Mouse (Mus musculus) hindbrain, embryonic 12.5 days (tissue): ENCODE data around the gene Astl. TPM values are rescaled to one million over a fixed set of nuclear protein-coding genes. Genes with fewer than 3 reads are reported as not detected.

ENCODE experiments used
- ATAC-seq: fragments of 200-750 bp; cut with Nextera tagmentation; 2 replicates; pipeline ENCODE4 v1.8.0; 2017; ENCODE audit warnings: moderate TSS enrichment; ENCODE audit not compliant: low FRiP score
- H3K27ac ChIP-seq: fragments of 300-500 bp; sonication (generic); 2 replicates; pipeline ENCODE4 v1.5.1; 2016; ENCODE audit warnings: mild to moderate bottlenecking
- H3K27me3 ChIP-seq: fragments of 300-500 bp; sonication (generic); 2 replicates; pipeline ENCODE4 v1.6.1; 2016; ENCODE audit warnings: mild to moderate bottlenecking
- H3K36me3 ChIP-seq: fragments of 300-500 bp; sonication (generic); 2 replicates; pipeline ENCODE4 v1.6.1; 2016; ENCODE audit warnings: mild to moderate bottlenecking
- H3K4me1 ChIP-seq: fragments of 300-500 bp; sonication (generic); 2 replicates; pipeline ENCODE4 v1.6.1; 2016
- H3K4me2 ChIP-seq: fragments of 300-500 bp; sonication (generic); replicated peaks from 2 replicates; pipeline ENCODE4 v1.6.1; 2016; ENCODE audit warnings: mild to moderate bottlenecking
- H3K4me3 ChIP-seq: fragments of 300-500 bp; sonication (generic); 2 replicates; pipeline ENCODE4 v1.5.1; 2016; ENCODE audit warnings: mild to moderate bottlenecking
- H3K9ac ChIP-seq: fragments of 300-500 bp; sonication (generic); 2 replicates; pipeline ENCODE4 v1.6.1; 2016; ENCODE audit warnings: mild to moderate bottlenecking, moderate library complexity
- H3K9me3 ChIP-seq: fragments of 300-500 bp; sonication (generic); replicated peaks from 2 replicates; pipeline ENCODE4 v1.6.1; 2016; ENCODE audit warnings: mild to moderate bottlenecking
- WGBS: fragments of 180-500 bp; shearing (Covaris S2); methylation state at CpG from one replicate; pipeline ENCODE4 v1.1.7; 2016; 5-methylcytosine and 5-hydroxymethylcytosine counted together
- polyA plus RNA-seq: library from polyadenylated mRNA; unstranded; fragments of >200 nt; fragmentation: Nextera tagmentation; extraction: Ambion mirVana; gene quantifications from 2 replicates; pipeline ENCODE4 v1.2.1, GENCODE M21; 2016

Gene Astl
- polyA plus RNA-seq, 1 experiment from 2014 or later, result not detected

- no peak overlapping the region for H3K4me3 ChIP-seq
- no peak for ATAC-seq
- no peak overlapping the region for H3K9ac ChIP-seq
- 80% methylated on average over 3 of the region's 3 CpGs for WGBS
- H3K27ac ChIP-seq, result no peak overlapping the region
- peaks cover 9% of the 10 kb centered on the region for H3K27me3 ChIP-seq
- no peaks in the 10 kb centered on the region for H3K9me3 ChIP-seq
- peaks cover 21% of the 10 kb centered on the region for H3K4me1 ChIP-seq
- H3K4me2 ChIP-seq, result no peak overlapping the region
- no peaks in the 10 kb centered on the region for H3K36me3 ChIP-seq
These were observed 35.7 kb downstream of the Astl start for GRCm38 (mm10) chr2:127374131-127374530.

GRCm38 (mm10) chr2:127375087-127375486, 36.6 kb downstream of the Astl start:
- Histone ChIP-seq H3K27me3 (peaks cover 5% of the 10 kb centered on the region; the same call in 1 of the 2 replicates), H3K9me3 (no peaks in the 10 kb centered on the region), H3K4me1 (peaks cover 18% of the 10 kb centered on the region), H3K36me3 (no peaks in the 10 kb centered on the region), H3K9ac (no peak overlapping the region), H3K4me2 (no peak overlapping the region), H3K4me3 (no peak overlapping the region), H3K27ac (no peak overlapping the region)
- 66% methylated on average over 3 of the region's 3 CpGs for WGBS
- ATAC-seq, result no peak

DNA sequence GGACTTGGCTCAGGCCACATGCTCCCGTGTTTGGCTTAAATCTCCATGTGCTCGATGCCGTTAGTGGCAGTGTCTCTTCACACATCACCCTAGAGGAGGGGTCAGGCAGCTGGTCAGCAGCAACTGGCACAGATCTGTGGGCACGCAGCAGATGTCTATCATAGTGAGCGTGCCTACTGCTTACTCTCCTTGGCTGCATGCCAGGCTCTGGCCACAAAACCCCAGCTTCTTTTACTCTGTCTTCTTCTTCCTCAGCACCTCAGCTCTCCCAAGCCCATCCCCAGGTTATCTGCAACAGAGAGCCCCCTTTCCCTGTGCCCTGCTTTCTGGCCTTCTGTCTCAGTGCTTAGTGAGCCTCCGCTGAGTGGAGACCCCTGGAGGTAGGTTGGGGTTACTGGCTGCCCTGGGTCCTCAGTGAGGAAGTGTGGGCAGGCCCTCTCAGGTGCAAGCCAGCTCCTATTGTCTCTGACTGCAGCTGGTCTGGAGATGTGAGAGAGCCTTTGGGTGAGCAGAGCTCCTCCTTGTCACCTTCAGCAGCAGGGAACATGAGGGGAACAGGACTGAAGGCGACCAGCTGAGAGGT, 37.4 kb downstream of the Astl start:
- Histone ChIP-seq H3K27me3 (peaks cover 5% of the 10 kb centered on the region; the same call in 1 of the 2 replicates), H3K4me1 (peaks cover 16% of the 10 kb centered on the region), H3K9me3 (no peaks in the 10 kb centered on the region), H3K27ac (no peak overlapping the region), H3K36me3 (no peaks in the 10 kb centered on the region), H3K4me2 (no peak overlapping the region), H3K9ac (no peak overlapping the region; the same call in 1 of the 2 replicates), H3K4me3 (no peak overlapping the region)
- no peak for ATAC-seq
- WGBS, result 62% methylated on average over 7 of the region's 7 CpGs

- H3K4me1 ChIP-seq, result peaks cover 9% of the 10 kb centered on the region
- no peak overlapping the region for H3K27ac ChIP-seq
- H3K27me3 ChIP-seq, result peaks cover 5% of the 10 kb centered on the region; the same call in 1 of the 2 replicates
- H3K4me3 ChIP-seq, result no peak overlapping the region
- H3K36me3 ChIP-seq, result no peaks in the 10 kb centered on the region
- 75% methylated on average over 6 of the region's 6 CpGs for WGBS
- H3K9ac ChIP-seq, result no peak overlapping the region
- H3K4me2 ChIP-seq, result no peak overlapping the region
- no peaks in the 10 kb centered on the region for H3K9me3 ChIP-seq
- no peak for ATAC-seq
These were observed 38.1 kb downstream of the Astl start for GRCm38 (mm10) chr2:127376423-127377051.

GRCm38 (mm10) chr2:127377942-127378610, 39.6 kb downstream of the Astl start:
- Histone ChIP-seq H3K4me2 (no peak overlapping the region), H3K9me3 (no peaks in the 10 kb centered on the region), H3K4me3 (no peak overlapping the region), H3K4me1 (peaks cover 9% of the 10 kb centered on the region), H3K27me3 (peaks cover 5% of the 10 kb centered on the region; the same call in 1 of the 2 replicates), H3K36me3 (no peaks in the 10 kb centered on the region), H3K27ac (no peak overlapping the region), H3K9ac (no peak overlapping the region)
- WGBS, result 60% methylated on average over 7 of the region's 7 CpGs
- peak; percentile 66; the same call in 1 of the 2 replicates for ATAC-seq

- H3K4me1 ChIP-seq, result peaks cover 9% of the 10 kb centered on the region
- H3K4me3 ChIP-seq, result no peak overlapping the region
- no peak overlapping the region for H3K4me2 ChIP-seq
- no peaks in the 10 kb centered on the region for H3K9me3 ChIP-seq
- no peak overlapping the region for H3K27ac ChIP-seq
- 70% methylated on average over 7 of the region's 7 CpGs for WGBS
- peaks cover 5% of the 10 kb centered on the region; the same call in 1 of the 2 replicates for H3K27me3 ChIP-seq
- no peak for ATAC-seq
- no peaks in the 10 kb centered on the region for H3K36me3 ChIP-seq
- H3K9ac ChIP-seq, result no peak overlapping the region
These were observed 40.2 kb downstream of the Astl start for GRCm38 (mm10) chr2:127378611-127378990.

GRCm38 (mm10) chr2:127379250-127379649, 40.8 kb downstream of the Astl start:
- H3K9me3 ChIP-seq, result no peaks in the 10 kb centered on the region
- no peak overlapping the region for H3K4me2 ChIP-seq
- peaks cover 9% of the 10 kb centered on the region for H3K4me1 ChIP-seq
- H3K27me3 ChIP-seq, result peaks cover 5% of the 10 kb centered on the region; the same call in 1 of the 2 replicates
- no peak overlapping the region for H3K4me3 ChIP-seq
- H3K9ac ChIP-seq, result no peak overlapping the region
- no peak overlapping the region for H3K27ac ChIP-seq
- WGBS, result 64% methylated on average over 3 of the region's 3 CpGs
- ATAC-seq, result no peak
- H3K36me3 ChIP-seq, result no peaks in the 10 kb centered on the region

DNA sequence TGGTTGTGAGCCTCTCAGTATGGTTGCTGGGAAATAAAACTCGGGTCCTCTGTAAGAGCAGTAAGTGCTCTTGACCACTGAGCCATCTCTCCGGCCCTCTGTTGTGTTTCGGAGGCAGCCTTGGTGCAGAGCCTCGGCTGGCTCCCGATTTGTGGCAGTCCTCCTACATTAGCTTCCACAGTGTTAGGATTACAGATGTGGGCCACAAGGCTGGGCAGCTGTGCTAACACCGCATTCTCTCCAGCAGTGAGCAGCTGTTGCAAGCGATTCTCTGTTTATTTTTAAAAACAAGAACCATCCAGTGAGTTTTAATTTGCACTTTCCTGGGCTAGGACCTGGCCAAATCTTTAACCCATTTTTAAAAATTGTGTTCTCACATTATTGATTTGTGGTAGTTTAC, 45.4 kb downstream of the Astl start:
- Histone ChIP-seq H3K9ac (no peak overlapping the region), H3K4me3 (no peak overlapping the region), H3K36me3 (no peaks in the 10 kb centered on the region), H3K27me3 (no peaks in the 10 kb centered on the region), H3K9me3 (no peaks in the 10 kb centered on the region), H3K4me2 (no peak overlapping the region), H3K27ac (no peak overlapping the region), H3K4me1 (no peaks in the 10 kb centered on the region)
- 59% methylated on average over 7 of the region's 7 CpGs for WGBS
- no peak for ATAC-seq

- H3K4me2 ChIP-seq, result no peak overlapping the region
- ATAC-seq, result no peak
- H3K4me3 ChIP-seq, result no peak overlapping the region
- 80% methylated on average over 2 of the region's 2 CpGs for WGBS
- H3K27me3 ChIP-seq, result no peaks in the 10 kb centered on the region
- H3K9me3 ChIP-seq, result no peaks in the 10 kb centered on the region
- H3K27ac ChIP-seq, result no peak overlapping the region
- no peaks in the 10 kb centered on the region for H3K36me3 ChIP-seq
- H3K4me1 ChIP-seq, result no peaks in the 10 kb centered on the region
- no peak overlapping the region for H3K9ac ChIP-seq
These were observed 49.1 kb downstream of the Astl start for GRCm38 (mm10) chr2:127387521-127387920.

GRCm38 (mm10) chr2:127390352-127390751, 51.9 kb downstream of the Astl start:
- Histone ChIP-seq H3K9me3 (no peaks in the 10 kb centered on the region), H3K4me2 (no peak overlapping the region), H3K4me3 (no peak overlapping the region), H3K4me1 (no peaks in the 10 kb centered on the region), H3K36me3 (no peaks in the 10 kb centered on the region), H3K27me3 (no peaks in the 10 kb centered on the region), H3K27ac (no peak overlapping the region), H3K9ac (no peak overlapping the region)
- ATAC-seq, result no peak
- WGBS, result 87% methylated on average over 3 of the region's 3 CpGs

GRCm38 (mm10) chr2:127390846-127391245, 52.4 kb downstream of the Astl start:
- H3K4me3 ChIP-seq, result no peak overlapping the region
- H3K9me3 ChIP-seq, result no peaks in the 10 kb centered on the region
- no peak overlapping the region for H3K9ac ChIP-seq
- no peaks in the 10 kb centered on the region for H3K36me3 ChIP-seq
- no peaks in the 10 kb centered on the region for H3K4me1 ChIP-seq
- no peaks in the 10 kb centered on the region for H3K27me3 ChIP-seq
- WGBS, result 56% methylated on average over 4 of the region's 4 CpGs
- H3K27ac ChIP-seq, result no peak overlapping the region
- ATAC-seq, result no peak
- H3K4me2 ChIP-seq, result no peak overlapping the region

- 66% methylated on average over 3 of the region's 3 CpGs for WGBS
- Histone ChIP-seq H3K4me2 (no peak overlapping the region), H3K4me3 (no peak overlapping the region), H3K9ac (no peak overlapping the region), H3K27ac (no peak overlapping the region), H3K36me3 (no peaks in the 10 kb centered on the region), H3K9me3 (no peaks in the 10 kb centered on the region), H3K27me3 (no peaks in the 10 kb centered on the region), H3K4me1 (no peaks in the 10 kb centered on the region)
- ATAC-seq, result no peak
These were observed 52.9 kb downstream of the Astl start for GRCm38 (mm10) chr2:127391323-127391722.
